Mouse (Mus musculus) E14TG2a.4 (cell line): ENCODE measurements around the gene Mrps21.

Experiments
- CTCF ChIP-seq: conservative IDR thresholded peaks from 2 replicates; pipeline ENCODE4 v1.5.1; 2014; ENCODE audit warnings: low read length
- NANOG ChIP-seq: IDR thresholded peaks from 2 replicates; pipeline ENCODE4 v1.6.1; 2014; ENCODE audit warnings: borderline replicate concordance, low read length, mixed read lengths
- POU5F1 ChIP-seq: IDR thresholded peaks from 2 replicates; pipeline ENCODE4 v1.6.1; 2014; ENCODE audit warnings: low read length, borderline replicate concordance

DNA sequence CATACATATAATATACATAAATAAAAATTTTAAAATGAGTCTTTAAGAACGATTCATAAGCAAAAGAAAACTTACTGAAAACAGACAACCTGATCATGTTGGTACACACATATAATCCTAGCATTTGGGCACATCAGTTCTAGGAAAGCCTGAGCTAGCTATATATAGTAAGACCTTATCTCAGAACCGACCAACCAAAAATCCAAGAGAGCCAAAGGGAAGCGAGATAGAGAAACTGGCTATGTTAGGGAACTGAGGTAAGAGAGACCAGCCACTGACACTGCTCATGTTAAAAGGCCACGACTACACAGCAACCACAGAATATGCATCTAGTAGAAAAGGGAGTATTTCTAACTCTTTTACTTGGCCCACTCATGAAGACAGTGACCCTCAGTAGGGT lies 20.7 kb downstream of the Mrps21 start:
- TF ChIP-seq CTCF = no peak
- no peak for TF ChIP-seq POU5F1
- TF ChIP-seq NANOG = no peak
